Comparison of ENCODE assay signal across 11 mouse cellular contexts in genomic region chr7:28570982-28571682, GRCm38 (mm10). TPM values are rescaled to one million over a fixed set of nuclear protein-coding genes. Genes with fewer than 3 reads are reported as not detected.
DNase-seq lines count a peak whose midpoint lies in the region; ATAC-seq and TF ChIP-seq lines count a peak whose summit lies in the region.
"Had no signal": no experiment of that assay in that cellular context is flagged by ENCODE, and none has a peak within 500 bp of the region (broad histone marks: within the 10 kb centered on the region; RNA-seq: fewer than 3 reads in every experiment).

No protein-coding gene starts in this region.

- H3K9me3 ChIP-seq in liver, embryonic 12.5 days (replicated peaks) = no peaks in the 10 kb centered on the region
- no peaks in the 10 kb centered on the region for H3K9me3 ChIP-seq in liver, postnatal 0 days (ENCODE audit: low read length)
- H3K9me3 ChIP-seq in intestine, postnatal 0 days (ENCODE audit: control insufficient read depth) = no peaks in the 10 kb centered on the region

- H3K4me1 ChIP-seq in liver, embryonic 12.5 days = peaks cover 69% of the 10 kb centered on the region
- H3K4me1 ChIP-seq in liver, postnatal 0 days (ENCODE audit: insufficient read depth) = peaks cover 42% of the 10 kb centered on the region
- H3K4me1 ChIP-seq in intestine, postnatal 0 days (replicated peaks; ENCODE audit: control insufficient read depth, insufficient read depth, low read length) = peaks cover 16% of the 10 kb centered on the region; the same call in 1 of the 2 replicates

- H3K27ac ChIP-seq in liver, embryonic 12.5 days = 0 out of 2 replicates have a peak overlapping the region, but pooled peaks have one; percentile 8
- no peak overlapping the region for H3K27ac ChIP-seq in liver, postnatal 0 days (ENCODE audit: low read depth)
- peak overlapping the region; percentile 76 for H3K27ac ChIP-seq in intestine, postnatal 0 days (ENCODE audit: low read depth, low read length)

- H3K36me3 ChIP-seq in liver, embryonic 12.5 days = peaks cover 41% of the 10 kb centered on the region
- peaks cover 19% of the 10 kb centered on the region for H3K36me3 ChIP-seq in liver, postnatal 0 days (replicated peaks; ENCODE audit: insufficient read depth, low read length)
- peaks cover 33% of the 10 kb centered on the region for H3K36me3 ChIP-seq in intestine, postnatal 0 days (ENCODE audit: control insufficient read depth, insufficient read depth)

- TF ChIP-seq CTCF in liver, postnatal 0 days (IDR thresholded peaks at IDR 0.05; ENCODE audit: low read depth) = no peak
- TF ChIP-seq CTCF in intestine, postnatal 0 days (IDR thresholded peaks at IDR 0.05; ENCODE audit: low read depth) = no peak

- H3K9ac ChIP-seq in liver, embryonic 12.5 days = no peak overlapping the region
- no peak overlapping the region for H3K9ac ChIP-seq in liver, postnatal 0 days (replicated peaks)
- no peak overlapping the region for H3K9ac ChIP-seq in intestine, postnatal 0 days (ENCODE audit: low read depth, low read length)

- no peaks in the 10 kb centered on the region for H3K27me3 ChIP-seq in liver, embryonic 12.5 days (replicated peaks)
- no peaks in the 10 kb centered on the region for H3K27me3 ChIP-seq in liver, postnatal 0 days (ENCODE audit: insufficient read depth, low read length)
- no peaks in the 10 kb centered on the region for H3K27me3 ChIP-seq in intestine, postnatal 0 days (replicated peaks; ENCODE audit: control insufficient read depth, insufficient read depth, low read length)

- H3K4me3 ChIP-seq in liver, embryonic 12.5 days = no peak overlapping the region
- no peak overlapping the region for H3K4me3 ChIP-seq in liver, postnatal 0 days (ENCODE audit: low read depth, low read length)
- no peak overlapping the region for H3K4me3 ChIP-seq in intestine, postnatal 0 days (ENCODE audit: low read depth, low read length)

- intact Hi-C loops in left cerebral cortex, postnatal 36 days (cut with DNase I) = no loop called here

- no peak for TF ChIP-seq EP300 in liver, postnatal 0 days (IDR thresholded peaks at IDR 0.05; ENCODE audit: low read depth)

- WGBS in liver, embryonic 12.5 days (ENCODE audit: insufficient replicate concordance) = 61% methylated on average over 5 of the region's 5 CpGs
- 47% methylated on average over 5 of the region's 5 CpGs for WGBS in liver, postnatal 0 days (ENCODE audit: insufficient replicate concordance)
- 19% methylated on average over 5 of the region's 5 CpGs for WGBS in intestine, postnatal 0 days

- no peak overlapping the region for H3K4me2 ChIP-seq in liver, embryonic 12.5 days
- no peak overlapping the region for H3K4me2 ChIP-seq in liver, postnatal 0 days (ENCODE audit: low read depth, low read length)
- H3K4me2 ChIP-seq in intestine, postnatal 0 days (replicated peaks; ENCODE audit: low read depth) = peak overlapping the region; percentile 48

- DNase-seq in liver, postnatal 0 days = no peak
- DNase-seq in adrenal gland, postnatal 36 days = peak; percentile 66 to 73
- DNase-seq in lung, postnatal 36 days = peak; percentile 84
- DNase-seq in urinary bladder, postnatal 4 days (ENCODE audit: low spot score in 2 of 2) = no peak
- DNase-seq in left cerebral cortex, postnatal 36 days (ENCODE audit: low spot score in 2 of 2) = no peak
- no peak for DNase-seq in c-Kit-positive CD71-positive TER-119-positive erythroid progenitor cells, embryonic 14.5 days (ENCODE audit: low spot score)

- no peak for ATAC-seq in liver, embryonic 12.5 days
- no peak for ATAC-seq in liver, postnatal 0 days
- peak; percentile 2; the same call in 1 of the 2 replicates for ATAC-seq in intestine, postnatal 0 days

RNA-seq across cellular contexts. Expression of gene Nccrp1, which starts 24.1 kb away (rescaled TPM):
- polyA plus RNA-seq in liver, embryonic 12.5 days (2016; fragmentation: Nextera tagmentation; extraction: Ambion mirVana) = not detected in 2 replicates
- not detected in 2 replicates for polyA plus RNA-seq in liver, postnatal 0 days (2015; fragmentation: Nextera tagmentation; extraction: Ambion mirVana)
- total RNA-seq in adrenal gland, postnatal 36 days (2021) = under 1 TPM in 1 of 2 experiments, not detected in 1; 0.20 TPM
- not detected in 2 replicates for polyA plus RNA-seq in intestine, postnatal 0 days (2015; fragmentation: Nextera tagmentation; extraction: Ambion mirVana)
- under 1 TPM; 0.27 to 0.52 TPM for total RNA-seq in left cerebral cortex, postnatal 36 days (2021)
- total RNA-seq: adrenal gland, adult 18-20 months had no signal

RNA-seq across cellular contexts. Expression of gene Samd4b, which starts 26.8 kb away (rescaled TPM):
- polyA plus RNA-seq in liver, embryonic 12.5 days (2016; fragmentation: Nextera tagmentation; extraction: Ambion mirVana) = 10.0 and 12.5 TPM in 2 replicates
- polyA plus RNA-seq in liver, postnatal 0 days (2015; fragmentation: Nextera tagmentation; extraction: Ambion mirVana) = 3.5 and 4.3 TPM in 2 replicates
- total RNA-seq in adrenal gland, postnatal 36 days (2021) = 10 to 100 TPM; 62.5 to 69.8 TPM
- 12.4 and 13.4 TPM in 2 replicates for polyA plus RNA-seq in intestine, postnatal 0 days (2015; fragmentation: Nextera tagmentation; extraction: Ambion mirVana)
- total RNA-seq in left cerebral cortex, postnatal 36 days (2021) = 10 to 100 TPM; 68.7 to 68.8 TPM

RNA-seq across cellular contexts. Expression of gene Pak4, which starts 26.9 kb away (rescaled TPM):
- 24.3 and 24.6 TPM in 2 replicates for polyA plus RNA-seq in liver, embryonic 12.5 days (2016; fragmentation: Nextera tagmentation; extraction: Ambion mirVana)
- polyA plus RNA-seq in liver, postnatal 0 days (2015; fragmentation: Nextera tagmentation; extraction: Ambion mirVana) = 5.3 and 6.2 TPM in 2 replicates
- total RNA-seq in adrenal gland, postnatal 36 days (2021) = 10 to 100 TPM; 28.0 to 30.0 TPM
- polyA plus RNA-seq in intestine, postnatal 0 days (2015; fragmentation: Nextera tagmentation; extraction: Ambion mirVana) = 17.2 and 19.7 TPM in 2 replicates
- 10 to 100 TPM in 1 of 2 experiments, 1 to 10 TPM in 1; 9.0 to 10.4 TPM for total RNA-seq in left cerebral cortex, postnatal 36 days (2021)

RNA-seq across cellular contexts. Expression of gene Sycn, which starts 30.4 kb away (rescaled TPM):
- not detected in 2 replicates for polyA plus RNA-seq in liver, embryonic 12.5 days (2016; fragmentation: Nextera tagmentation; extraction: Ambion mirVana)
- 1.3 and 7.7 TPM in 2 replicates for polyA plus RNA-seq in liver, postnatal 0 days (2015; fragmentation: Nextera tagmentation; extraction: Ambion mirVana)
- not detected for total RNA-seq in adrenal gland, postnatal 36 days (2021)
- 17.0 and 23.4 TPM in 2 replicates for polyA plus RNA-seq in intestine, postnatal 0 days (2015; fragmentation: Nextera tagmentation; extraction: Ambion mirVana)
- total RNA-seq in left cerebral cortex, postnatal 36 days (2021) = not detected
- total RNA-seq: adrenal gland, adult 18-20 months had no signal
- polyA plus RNA-seq: neural tube, embryonic 11.5 days had no signal

RNA-seq across cellular contexts. Expression of gene Ifnl3, which starts 48.5 kb away (rescaled TPM):
- polyA plus RNA-seq in liver, embryonic 12.5 days (2016; fragmentation: Nextera tagmentation; extraction: Ambion mirVana) = not detected in 2 replicates
- not detected in 2 replicates for polyA plus RNA-seq in liver, postnatal 0 days (2015; fragmentation: Nextera tagmentation; extraction: Ambion mirVana)
- not detected for total RNA-seq in adrenal gland, postnatal 36 days (2021)
- not detected in 2 replicates for polyA plus RNA-seq in intestine, postnatal 0 days (2015; fragmentation: Nextera tagmentation; extraction: Ambion mirVana)
- total RNA-seq in left cerebral cortex, postnatal 36 days (2021) = not detected
- total RNA-seq: adrenal gland, adult 18-20 months had no signal
- polyA plus RNA-seq: gonadal fat pad, adult 2 months; neural tube, embryonic 11.5 days had no signal

Comparison
In these comparisons a context has a peak if more than half of its experiments do, and no peak if none do; other contexts are left out.
1. DNase-seq: peak in adrenal gland, postnatal 36 days (2 of 2) and lung, postnatal 36 days (single experiment); none in liver, postnatal 0 days (single experiment), urinary bladder, postnatal 4 days (0 of 2), left cerebral cortex, postnatal 36 days (0 of 2) and c-Kit-positive CD71-positive TER-119-positive erythroid progenitor cells, embryonic 14.5 days (single experiment).